Mouse (Mus musculus) stomach, postnatal 0 days (tissue): ENCODE measurements around the gene Prpsap1. TPM values are rescaled to one million over a fixed set of nuclear protein-coding genes. Genes with fewer than 3 reads are reported as not detected.

Experiments used
- ATAC-seq: fragments of 200-750 bp; cut with Nextera tagmentation; 2 replicates; pipeline ENCODE4 v1.8.0; 2017; ENCODE audit not compliant: low FRiP score, low TSS enrichment
- DNase-seq: peaks from one replicate; pipeline ENCODE4 v3.0.0-alpha.2; 2016; ENCODE audit warnings: low spot score
- H3K27ac ChIP-seq: fragments of 300-500 bp; sonication (generic); replicated peaks from 2 replicates; pipeline ENCODE4 v1.5.1; 2014; ENCODE audit warnings: mild to moderate bottlenecking, control low read depth
- H3K27me3 ChIP-seq: fragments of 300-500 bp; sonication (generic); 2 replicates; pipeline ENCODE4 v1.6.1; 2014; ENCODE audit warnings: low read length; ENCODE audit not compliant: control insufficient read depth, insufficient read depth
- H3K36me3 ChIP-seq: fragments of 300-500 bp; sonication (generic); 2 replicates; pipeline ENCODE4 v1.6.1; 2014; ENCODE audit warnings: low read length, mixed read lengths; ENCODE audit not compliant: control insufficient read depth, insufficient read depth
- H3K4me1 ChIP-seq: fragments of 300-500 bp; sonication (generic); replicated peaks from 2 replicates; pipeline ENCODE4 v1.6.1; 2014; ENCODE audit warnings: antibody characterized with exemption; ENCODE audit not compliant: control insufficient read depth, insufficient read depth
- H3K4me2 ChIP-seq: fragments of 300-500 bp; sonication (generic); replicated peaks from 2 replicates; pipeline ENCODE4 v1.6.1; 2014; ENCODE audit warnings: low read depth, mild to moderate bottlenecking, control low read depth, moderate library complexity
- H3K4me3 ChIP-seq: fragments of 300-500 bp; sonication (generic); 2 replicates; pipeline ENCODE4 v1.5.1; 2014; ENCODE audit warnings: low read depth, low read length, control low read depth
- H3K9ac ChIP-seq: fragments of 300-500 bp; sonication (generic); 2 replicates; pipeline ENCODE4 v1.6.1; 2014; ENCODE audit warnings: mild to moderate bottlenecking, low read length, control low read depth, mixed read lengths
- H3K9me3 ChIP-seq: fragments of 300-500 bp; sonication (generic); 2 replicates; pipeline ENCODE4 v1.6.1; 2016; ENCODE audit warnings: low read length; ENCODE audit not compliant: control insufficient read depth
- CTCF ChIP-seq: IDR thresholded peaks from 2 replicates; pipeline ENCODE4 v1.5.1; 2016; ENCODE audit warnings: antibody characterized with exemption, low read depth, mild to moderate bottlenecking, moderate library complexity
- EP300 ChIP-seq: optimal IDR thresholded peaks from 2 replicates; pipeline ENCODE3; 2016; ENCODE audit warnings: antibody characterized with exemption
- WGBS: fragments of 180-500 bp; shearing (Covaris S2); extraction: QIAGEN DNeasy Blood & Tissue Kit; methylation state at CpG from one replicate; pipeline ENCODE4 v1.1.7; 2014; 5-methylcytosine and 5-hydroxymethylcytosine counted together
- polyA plus RNA-seq: library from polyadenylated mRNA; unstranded; fragments of >200 nt; fragmentation: Nextera tagmentation; extraction: Ambion mirVana; gene quantifications from 2 replicates; pipeline ENCODE4 v1.2.1, GENCODE M21; 2015

The Prpsap1 gene
- polyA plus RNA-seq, 1 experiment from 2014 or later: 94.0 TPM

- TF ChIP-seq EP300 (no peak), CTCF (peak; percentile 90)
- DNase-seq (peak; percentile 84), ATAC-seq (peak; percentile 59)
- Histone ChIP-seq H3K4me1 (0 out of 2 replicates have a peak, but pooled peaks cover 2% of the 10 kb centered on the region), H3K36me3 (peaks cover 8% of the 10 kb centered on the region; the same call in 1 of the 2 replicates), H3K4me2 (peak overlapping the region; percentile 90), H3K9ac (peak overlapping the region; percentile 69), H3K4me3 (peak overlapping the region; percentile 55), H3K27me3 (no peaks in the 10 kb centered on the region), H3K9me3 (no peaks in the 10 kb centered on the region), H3K27ac (peak overlapping the region; percentile 86; the same call in 1 of the 2 replicates)
- 15% methylated on average over 20 of the region's 20 CpGs for WGBS
Observed at GRCm38 (mm10) chr11:116534154-116534865, 40.3 kb upstream of the Prpsap1 start.

GRCm38 (mm10) chr11:116533341-116534153, 39.5 kb upstream of the Prpsap1 start:
- Histone ChIP-seq H3K4me3 (peak overlapping the region; percentile 55), H3K9ac (peak overlapping the region; percentile 69), H3K4me1 (0 out of 2 replicates have a peak, but pooled peaks cover 2% of the 10 kb centered on the region), H3K4me2 (peak overlapping the region; percentile 90), H3K27ac (peak overlapping the region; percentile 86), H3K9me3 (no peaks in the 10 kb centered on the region), H3K36me3 (peaks cover under 1% of the 10 kb centered on the region; the same call in 1 of the 2 replicates), H3K27me3 (no peaks in the 10 kb centered on the region)
- WGBS: under 1% methylated on average over 62 of the region's 63 CpGs
- ATAC-seq (peak; percentile 47), DNase-seq (peak; percentile 52)
- TF ChIP-seq EP300 (no peak), CTCF (no peak)

GRCm38 (mm10) chr11:116532810-116533338, 38.9 kb upstream of the Prpsap1 start:
- ATAC-seq (peak; percentile 54; the same call in 1 of the 2 replicates), DNase-seq (peak; percentile 77)
- Histone ChIP-seq H3K27ac (peak overlapping the region; percentile 86), H3K4me2 (peak overlapping the region; percentile 90), H3K4me3 (peak overlapping the region; percentile 55), H3K27me3 (no peaks in the 10 kb centered on the region), H3K9me3 (no peaks in the 10 kb centered on the region), H3K36me3 (no peaks in the 10 kb centered on the region), H3K9ac (peak overlapping the region; percentile 69), H3K4me1 (0 out of 2 replicates have a peak, but pooled peaks cover 2% of the 10 kb centered on the region)
- under 1% methylated on average over 50 of the region's 50 CpGs for WGBS
- TF ChIP-seq CTCF (peak; percentile 56), EP300 (no peak)

GRCm38 (mm10) chr11:116532262-116532809, 38.3 kb upstream of the Prpsap1 start:
- TF ChIP-seq CTCF (no peak), EP300 (no peak)
- WGBS: 1% methylated on average over 30 of the region's 30 CpGs
- 0 out of 2 replicates have a peak, but pooled peaks cover 2% of the 10 kb centered on the region for H3K4me1 ChIP-seq
- DNase-seq: peak; percentile 67
- H3K4me3 ChIP-seq: peak overlapping the region; percentile 55
- H3K27me3 ChIP-seq: no peaks in the 10 kb centered on the region
- H3K4me2 ChIP-seq: peak overlapping the region; percentile 90
- no peaks in the 10 kb centered on the region for H3K9me3 ChIP-seq
- H3K27ac ChIP-seq: peak overlapping the region; percentile 86
- peak; percentile 19 for ATAC-seq
- H3K36me3 ChIP-seq: no peaks in the 10 kb centered on the region
- H3K9ac ChIP-seq: peak overlapping the region; percentile 69

GRCm38 (mm10) chr11:116531371-116532191, 37.6 kb upstream of the Prpsap1 start:
- H3K9me3 ChIP-seq: no peaks in the 10 kb centered on the region
- 3% methylated on average over 47 of the region's 48 CpGs for WGBS
- H3K27ac ChIP-seq: no peak overlapping the region

More at GRCm38 (mm10) chr11:116531371-116532191, 37.6 kb upstream of the Prpsap1 start:
- ATAC-seq (no peak), DNase-seq (peak; percentile 54)
- Histone ChIP-seq H3K4me3 (peak overlapping the region; percentile 55), H3K36me3 (no peaks in the 10 kb centered on the region), H3K4me1 (0 out of 2 replicates have a peak, but pooled peaks cover 2% of the 10 kb centered on the region), H3K27me3 (no peaks in the 10 kb centered on the region), H3K9ac (peak overlapping the region; percentile 36), H3K4me2 (peak overlapping the region; percentile 90)
- TF ChIP-seq CTCF (no peak), EP300 (no peak)
